Mouse (Mus musculus): ENCODE data around the gene Cwc27.

Cwc27 gene

DNA sequence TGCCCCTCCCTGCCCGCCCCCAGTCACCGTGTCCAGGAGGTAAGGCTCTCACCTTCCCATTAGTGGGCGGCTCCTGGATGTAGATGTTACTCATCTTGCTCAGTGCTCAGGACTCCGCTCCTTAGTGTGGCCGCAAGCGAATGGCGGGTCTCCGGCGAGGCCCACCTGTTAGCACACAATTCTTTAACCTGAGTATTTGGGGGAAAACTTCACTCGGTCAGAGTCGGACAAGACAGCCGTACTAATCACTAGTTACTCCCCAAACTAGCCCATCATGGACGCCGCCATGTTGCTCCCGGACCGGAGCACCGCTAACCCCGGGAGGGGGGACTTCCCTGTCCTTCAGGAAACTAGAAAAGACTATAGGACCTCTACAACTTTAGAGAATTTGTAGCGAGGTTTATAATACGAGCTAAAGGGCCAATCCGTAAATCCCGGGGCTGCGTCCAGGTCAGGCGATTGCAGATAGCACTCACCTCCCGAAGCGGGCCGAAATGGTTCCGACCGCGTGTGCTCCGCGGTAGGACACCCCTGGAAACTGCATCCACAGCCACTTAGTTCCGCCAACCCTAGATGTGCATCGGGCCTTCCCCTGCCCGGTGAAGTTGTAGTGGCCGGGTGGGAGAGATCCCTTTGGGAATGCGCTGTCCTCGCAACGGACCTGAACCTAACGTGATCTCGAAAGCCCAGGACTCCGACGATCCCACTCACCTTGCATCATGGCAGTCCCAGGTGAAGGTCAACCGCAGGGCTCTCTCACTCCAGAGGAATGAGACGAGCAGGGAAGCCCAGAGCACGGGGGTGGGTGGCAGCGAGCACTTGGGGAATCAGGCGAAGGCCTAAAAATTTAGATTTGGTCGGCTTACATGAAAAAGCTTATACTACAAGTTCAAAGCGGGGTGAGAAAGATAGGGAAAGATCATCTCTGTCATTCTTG, at the start of gene Cwc27:
TSS of gene Cwc27 (minus strand) at position 508 of the 937 bp plus-strand sequence.
- DNase-seq = peak; percentile 90

DNA sequence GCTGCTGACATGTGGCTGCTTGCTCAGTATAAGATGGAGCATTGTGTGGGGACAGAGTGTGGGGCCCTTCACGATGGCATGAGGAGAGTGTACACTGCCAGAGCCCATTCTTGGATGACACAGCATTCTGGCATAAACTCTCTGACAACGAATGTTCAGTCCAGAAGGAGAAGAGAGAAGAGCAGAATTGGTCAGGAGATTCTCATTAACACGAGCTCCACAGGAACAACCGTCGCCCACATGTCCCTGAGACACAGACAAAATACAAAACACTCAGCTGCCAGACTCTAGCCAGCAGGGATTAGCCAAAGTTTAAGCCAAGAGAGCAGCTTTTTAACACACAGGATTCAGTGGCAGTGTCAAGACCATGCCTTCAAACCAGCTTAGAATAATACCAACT, 49.8 kb upstream of the Cwc27 start:
- DNase-seq = no peak

DNA sequence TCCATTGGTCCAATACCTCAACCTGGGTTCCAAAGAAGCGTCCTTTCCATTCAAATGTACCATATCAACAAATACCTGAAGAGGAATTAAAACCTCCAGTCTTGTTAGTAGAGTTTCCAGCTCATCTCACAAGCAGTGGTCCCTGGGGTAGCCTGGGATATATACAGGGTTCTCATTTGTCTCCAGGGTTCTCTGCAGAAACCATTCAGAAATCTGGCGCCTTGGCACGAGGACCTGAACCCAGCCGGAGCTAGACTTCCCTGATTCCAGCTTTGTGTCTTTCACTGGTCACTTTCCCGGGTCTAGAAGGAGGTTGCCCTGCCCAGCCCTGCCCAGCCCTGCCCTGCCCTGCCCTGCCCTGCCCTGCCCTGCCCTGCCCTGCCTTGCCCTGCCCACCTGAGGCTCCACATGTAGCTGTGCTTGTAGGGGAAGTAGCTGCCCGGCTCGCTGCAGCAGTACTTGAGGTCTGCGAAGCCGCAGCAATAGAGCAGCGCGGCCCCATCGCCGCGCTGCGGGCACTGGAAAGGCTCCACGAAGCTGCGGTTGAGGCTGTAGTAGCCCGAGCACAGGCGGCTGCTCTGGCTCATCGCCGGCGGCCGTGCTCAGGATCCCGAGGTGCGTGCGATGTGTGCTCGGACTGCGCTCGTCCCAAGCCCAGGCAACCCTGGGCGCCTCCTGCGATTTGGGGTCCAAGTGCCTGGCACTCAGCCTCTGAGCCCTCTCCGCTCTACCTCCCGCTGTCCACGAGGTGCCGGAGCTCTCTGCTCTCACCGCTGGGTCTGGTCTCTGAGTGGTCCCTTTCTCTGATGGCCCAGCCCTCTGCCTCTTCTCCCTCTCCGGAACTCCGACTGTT, 46.4 kb upstream of the Cwc27 start, which contains the start of gene Shisal2b:
TSS of gene Shisal2b (minus strand) at position 767 of the 853 bp plus-strand sequence.
- peak; percentile 79 for DNase-seq

DNA sequence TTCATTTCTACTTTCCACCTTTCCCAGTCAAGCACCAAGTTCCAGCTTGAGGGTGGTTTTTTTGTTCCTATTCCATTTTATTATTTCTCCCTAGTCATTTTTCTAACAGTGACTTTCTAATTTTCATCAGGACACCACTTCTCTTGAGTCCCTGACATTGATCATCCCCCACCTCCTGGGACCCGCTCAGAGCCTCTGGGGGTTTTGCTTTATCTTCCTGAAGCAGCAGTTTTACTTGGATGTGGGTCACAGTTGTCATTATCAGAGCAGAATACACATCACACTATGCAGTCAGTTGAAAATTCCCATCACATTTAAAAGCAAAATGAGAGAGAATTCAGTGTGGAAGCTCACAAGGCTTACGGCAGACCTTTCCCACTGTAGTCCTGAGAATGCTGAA, 36.7 kb upstream of the Cwc27 start:
- DNase-seq = no peak

DNA sequence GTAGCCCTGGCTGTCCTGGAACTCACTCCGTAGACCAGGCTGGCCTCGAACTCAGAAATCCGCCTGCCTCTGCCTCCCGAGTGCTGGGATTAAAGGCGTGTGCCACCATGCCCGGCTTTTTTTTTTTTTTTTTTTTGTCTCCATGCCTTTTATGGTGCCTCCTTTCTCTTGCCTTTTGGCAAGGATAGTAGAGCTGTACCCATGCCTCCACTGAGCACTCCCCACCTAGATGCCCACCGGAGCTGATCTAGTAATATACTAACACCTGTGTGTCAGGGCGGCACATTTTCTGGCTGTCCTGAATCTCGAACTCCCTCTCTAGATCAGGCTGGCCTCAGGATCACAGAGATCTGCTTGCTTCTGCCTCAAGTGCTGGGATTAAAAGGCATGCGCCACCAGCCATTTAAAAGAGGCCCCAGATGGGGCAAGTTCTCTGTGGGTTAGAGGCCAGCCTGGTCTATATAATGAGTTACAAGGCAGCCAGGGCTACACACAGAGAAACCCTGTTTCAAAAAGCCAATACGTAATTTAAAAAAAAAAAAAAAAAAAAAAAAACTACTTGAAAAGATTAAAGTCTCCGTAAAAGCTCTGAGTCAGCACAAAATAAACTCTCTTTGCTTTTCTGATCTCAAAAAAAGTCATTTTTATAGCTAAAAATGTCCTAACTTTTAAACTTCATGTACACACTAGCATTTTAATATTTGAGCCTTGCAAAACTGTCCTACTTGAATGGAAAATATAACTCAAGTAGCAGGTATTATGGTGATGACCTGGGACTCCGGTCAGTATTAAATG, 26.6 kb upstream of the Cwc27 start:
- DNase-seq = no peak

DNA sequence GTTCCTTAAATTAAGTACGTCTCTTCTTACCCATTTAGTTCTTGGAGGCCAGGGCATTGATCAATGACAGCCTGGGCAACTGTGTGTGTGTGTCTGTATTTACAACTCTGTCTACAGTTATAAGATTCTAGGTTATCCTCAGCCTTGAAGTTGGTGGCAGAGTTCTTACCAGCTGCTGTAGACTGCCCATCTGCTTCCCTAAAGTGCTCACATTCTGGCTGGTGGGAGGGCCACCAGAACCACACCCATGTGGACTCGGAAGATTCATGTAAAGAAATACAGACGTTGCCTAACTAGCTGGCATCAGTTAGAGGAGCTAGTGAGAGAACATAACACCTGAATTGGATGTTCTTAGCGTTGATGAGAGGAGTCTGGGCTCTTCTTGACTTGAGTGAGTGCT, 25.0 kb upstream of the Cwc27 start:
- no peak for DNase-seq

DNA sequence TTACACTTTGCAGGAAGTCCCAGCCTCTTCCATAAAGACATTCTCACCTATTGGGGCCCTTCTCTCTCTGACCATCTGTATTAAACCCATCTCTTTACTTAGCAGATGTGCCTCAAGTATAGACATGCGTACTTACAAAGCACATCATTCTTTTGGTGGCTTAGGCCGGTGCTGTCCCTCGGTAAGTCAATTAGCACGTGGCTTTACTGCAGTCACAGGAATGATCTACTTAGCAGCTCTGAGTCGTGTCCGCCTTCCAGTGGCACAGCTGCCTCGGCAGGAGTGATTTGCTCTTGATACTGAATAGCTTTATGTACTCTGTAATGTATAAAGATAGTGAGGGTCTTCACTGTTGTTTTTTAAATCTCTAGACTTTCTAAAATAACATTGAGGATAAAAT, 20.7 kb upstream of the Cwc27 start:
- no peak for DNase-seq

DNA sequence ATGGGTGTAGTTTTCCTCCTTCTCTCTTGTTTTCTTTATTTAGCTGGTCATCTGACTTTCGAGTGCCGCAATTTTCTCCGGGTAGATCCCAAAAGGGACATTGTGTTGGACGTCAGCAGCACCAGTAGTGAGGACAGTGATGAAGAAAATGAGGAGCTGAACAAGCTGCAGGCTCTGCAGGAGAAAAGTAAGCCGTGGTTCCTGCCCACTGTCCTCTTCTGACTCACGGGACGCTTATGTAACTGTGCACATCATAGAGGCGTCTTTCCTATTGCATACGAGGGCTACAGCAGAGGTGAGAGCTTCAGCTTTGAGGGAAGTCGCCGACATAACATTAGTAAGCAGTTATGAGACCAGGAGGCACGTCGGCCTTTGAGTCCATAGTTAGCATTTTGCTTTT, 15.9 kb upstream of the Cwc27 start:
- no peak for DNase-seq

DNA sequence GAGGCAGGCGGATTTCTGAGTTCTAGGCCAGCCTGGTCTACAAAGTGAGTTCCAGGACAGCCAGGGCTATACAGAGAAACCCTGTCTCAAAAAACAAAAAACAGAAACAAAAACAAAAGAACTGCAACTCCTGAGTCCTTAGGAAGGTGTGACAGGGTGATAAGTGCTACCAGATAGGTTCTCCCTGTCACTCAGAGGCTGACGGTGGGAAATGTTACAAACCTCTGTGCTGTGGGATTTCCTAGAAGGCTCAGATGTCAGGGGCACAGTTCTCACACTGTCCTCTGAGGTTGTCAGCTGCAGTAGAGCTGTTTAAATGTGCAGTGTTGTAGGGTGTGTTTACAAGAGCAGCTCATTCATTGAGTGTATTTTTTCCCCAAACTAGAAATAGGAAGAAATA, 8.5 kb upstream of the Cwc27 start:
- DNase-seq = no peak

DNA sequence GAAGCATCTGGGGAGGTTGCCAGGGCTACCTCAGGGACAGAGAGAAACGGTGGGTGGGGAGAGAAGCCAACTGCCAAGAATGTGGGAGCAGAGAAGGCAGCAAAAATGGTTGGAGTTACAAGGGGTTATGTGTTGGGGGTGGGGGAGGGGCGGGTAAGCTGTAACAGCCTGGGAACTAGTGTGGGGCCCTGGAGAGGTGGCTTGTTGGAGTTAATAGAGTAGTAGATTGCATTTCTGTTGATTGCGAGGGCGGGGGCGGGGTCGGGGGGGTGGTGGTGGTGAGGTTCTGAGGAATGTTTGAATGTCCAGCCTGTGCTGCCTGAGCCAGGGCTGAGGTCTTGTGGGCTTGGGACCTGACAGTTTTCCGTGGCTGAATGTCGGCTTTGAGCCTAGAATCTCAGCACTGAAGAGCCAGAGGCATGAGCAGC, 5.5 kb upstream of the Cwc27 start:
- DNase-seq = peak; percentile 53

DNA sequence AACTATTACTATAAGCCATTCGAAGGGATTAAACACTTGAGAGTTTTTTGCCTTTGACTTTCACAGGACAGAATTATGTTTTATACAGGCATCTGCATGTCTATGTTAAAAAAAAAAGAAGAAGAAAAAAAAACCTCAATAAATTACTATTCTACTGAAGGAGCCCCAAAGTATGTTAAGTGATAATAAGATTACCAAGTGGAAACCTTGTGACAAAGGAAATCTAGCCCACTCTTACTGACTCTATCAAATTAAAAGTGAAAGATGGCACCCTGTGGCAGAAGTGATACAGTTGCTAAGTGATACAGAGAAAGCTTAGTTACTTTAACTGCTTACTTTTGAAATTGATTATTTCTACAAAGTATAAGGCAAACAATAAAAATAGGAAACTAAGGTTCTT, 5.0 kb upstream of the Cwc27 start:
- no peak for DNase-seq

DNA sequence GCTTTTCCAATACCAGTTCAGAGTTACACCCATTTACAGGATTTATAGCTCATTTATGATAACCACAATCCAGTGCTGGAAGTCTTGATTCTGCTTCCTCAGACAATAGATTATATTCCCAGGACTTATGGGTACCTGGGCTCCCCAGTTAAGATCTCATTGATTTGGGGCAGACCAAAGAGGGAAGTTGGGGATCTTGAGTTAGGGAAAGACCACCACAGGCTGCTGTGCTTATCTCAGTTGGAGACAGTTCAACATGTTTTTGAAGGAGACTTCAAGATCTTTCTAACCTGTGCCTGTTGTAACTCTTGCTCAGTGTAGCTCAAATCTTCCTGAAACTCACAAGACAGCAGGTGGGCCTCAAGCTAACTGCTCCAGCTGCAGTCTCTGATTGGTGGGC, 4.2 kb upstream of the Cwc27 start:
- no peak for DNase-seq

DNA sequence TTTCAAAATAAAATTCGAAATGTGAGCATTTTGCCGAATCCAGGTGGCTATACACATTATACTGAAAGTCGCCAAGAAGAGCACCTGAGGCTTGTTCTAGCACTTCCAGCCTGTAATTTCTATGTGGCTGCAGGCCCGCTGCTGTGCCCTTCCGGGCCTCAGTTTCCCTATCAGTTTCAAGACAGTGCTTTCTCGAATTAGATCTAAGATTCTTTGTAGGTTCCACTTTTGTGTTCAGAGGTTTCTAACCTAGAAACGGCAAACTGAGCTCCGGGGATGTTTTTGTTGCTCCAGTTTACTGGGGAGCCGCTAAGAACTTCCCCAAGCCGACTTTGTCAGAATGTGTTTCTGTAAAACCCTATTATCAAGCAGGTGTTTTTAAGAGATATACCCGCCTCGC, 754 bp upstream of the Cwc27 start:
- DNase-seq = no peak

DNA sequence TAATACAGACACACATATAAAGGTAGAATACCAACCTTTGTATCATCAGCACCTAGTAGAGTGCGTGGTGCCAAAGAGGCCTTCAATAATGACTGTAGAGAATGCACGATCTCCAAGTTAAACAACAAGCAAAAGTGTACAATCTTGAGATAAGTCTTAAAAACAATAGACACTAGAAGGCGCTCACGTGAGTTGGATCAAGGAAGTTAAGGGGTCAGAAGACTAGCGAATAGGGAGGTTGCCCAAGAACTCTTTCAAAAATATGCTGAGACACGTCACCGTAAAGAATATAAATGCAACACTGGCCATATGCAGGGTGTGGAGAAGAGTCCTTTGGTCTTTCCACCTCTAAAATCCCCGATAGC, 690 bp downstream of the Cwc27 start:
- DNase-seq = no peak

DNA sequence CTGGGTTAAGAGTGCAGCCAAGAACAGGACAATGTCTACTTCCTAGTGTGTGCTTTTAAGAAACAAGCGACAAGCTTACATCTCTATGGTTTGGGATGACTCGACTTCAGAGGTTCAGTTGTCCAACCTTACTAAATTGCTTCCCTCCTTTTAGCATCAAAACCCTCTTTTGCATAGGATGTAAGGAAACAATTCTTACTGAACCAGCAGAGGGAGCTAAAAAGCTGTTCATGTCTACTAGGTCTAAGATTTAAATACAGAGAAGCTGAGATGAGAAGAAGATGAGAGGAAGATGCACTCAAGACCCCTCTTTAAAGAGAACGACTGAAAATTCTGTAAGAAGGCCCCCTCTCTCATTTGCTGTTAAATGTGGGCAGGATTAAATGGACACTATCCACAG, 11.3 kb downstream of the Cwc27 start:
- DNase-seq = peak; percentile 68

DNA sequence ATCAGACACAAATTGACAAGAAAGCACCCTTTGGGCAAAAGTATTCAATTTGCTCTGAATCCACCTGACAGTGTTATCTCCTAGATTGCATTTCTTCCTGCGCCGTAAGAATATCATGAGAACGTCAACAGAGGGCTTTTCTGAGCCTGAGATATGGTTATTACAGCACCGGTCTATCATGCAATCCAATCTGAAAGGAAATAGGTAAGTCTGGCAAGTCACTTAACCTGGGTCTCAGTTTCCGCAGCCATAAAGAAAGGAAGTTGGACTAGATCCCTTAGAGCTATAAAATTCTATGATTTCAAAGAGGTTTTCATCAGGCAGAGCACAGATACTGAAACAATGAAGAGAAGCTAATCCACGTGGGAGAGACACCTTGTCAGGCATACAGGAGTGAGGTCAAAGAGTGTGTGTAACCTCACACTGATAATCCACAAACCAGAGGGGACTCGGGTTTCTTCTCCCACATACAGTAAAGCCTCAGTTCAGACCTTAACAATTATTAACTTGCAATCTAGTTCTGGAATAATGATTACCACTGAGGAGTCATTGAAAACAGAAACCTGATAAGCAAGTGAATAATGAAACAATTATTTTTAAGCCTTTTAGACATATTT, 17.3 kb downstream of the Cwc27 start:
- DNase-seq = no peak

DNA sequence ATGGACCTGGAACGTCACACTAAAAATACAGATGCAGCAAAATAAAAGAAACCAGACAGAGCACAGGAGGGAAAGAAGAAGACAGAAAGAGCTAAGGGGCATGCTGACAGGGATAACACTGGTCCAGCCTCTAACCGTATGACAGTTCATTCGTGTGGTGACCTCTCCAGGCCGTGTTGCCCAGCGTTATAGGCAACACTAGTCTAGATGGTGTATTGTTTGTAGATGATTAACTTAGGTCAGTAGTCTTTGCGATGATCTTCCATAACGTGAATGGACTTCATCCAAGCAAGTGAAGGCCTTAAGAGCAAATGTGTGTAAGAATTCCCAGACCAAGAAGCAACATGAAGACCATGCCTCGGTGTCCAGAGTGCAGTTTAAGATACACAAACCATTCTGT, 17.9 kb downstream of the Cwc27 start:
- no peak for DNase-seq

DNA sequence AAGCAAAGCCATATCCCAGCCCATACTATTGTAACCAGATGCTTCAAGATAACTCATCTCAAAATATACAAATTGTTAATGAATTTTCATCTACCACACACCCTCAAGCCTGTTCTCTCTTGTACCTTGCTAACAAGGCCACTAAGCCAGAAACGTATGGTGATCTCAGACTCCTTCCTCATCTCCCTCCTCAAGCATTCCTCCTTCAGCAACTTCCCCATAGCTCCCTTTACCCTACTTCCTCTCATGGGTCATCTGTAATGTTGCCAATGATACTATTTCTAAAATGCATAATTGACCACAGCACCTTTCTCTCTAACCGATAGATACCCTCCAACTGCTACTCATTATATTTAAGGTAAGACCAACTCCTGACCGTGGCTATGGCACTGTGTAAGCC, 22.5 kb downstream of the Cwc27 start:
- DNase-seq = no peak

DNA sequence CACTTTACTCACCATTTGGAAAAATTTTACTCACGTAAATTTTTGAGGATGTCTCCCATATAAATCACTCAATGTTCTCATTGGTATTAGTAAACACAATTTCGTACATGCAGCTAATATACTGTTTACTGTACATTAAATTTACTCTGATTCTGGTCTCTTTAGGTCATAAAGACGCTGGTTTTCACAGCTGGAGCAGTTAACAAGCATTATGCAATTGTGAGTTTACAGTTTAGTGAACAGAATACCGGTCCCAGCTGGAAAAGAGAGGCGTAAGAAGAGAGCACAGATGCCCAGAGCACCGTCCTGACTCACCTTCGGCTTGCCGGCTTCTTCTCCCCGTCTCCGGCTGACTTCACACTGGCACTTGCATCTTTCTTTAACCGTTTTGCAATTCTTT, 24.8 kb downstream of the Cwc27 start, which contains the start of gene Srek1ip1:
TSS of gene Srek1ip1 (plus strand) at position 301 of the 400 bp plus-strand sequence.
- DNase-seq = no peak

DNA sequence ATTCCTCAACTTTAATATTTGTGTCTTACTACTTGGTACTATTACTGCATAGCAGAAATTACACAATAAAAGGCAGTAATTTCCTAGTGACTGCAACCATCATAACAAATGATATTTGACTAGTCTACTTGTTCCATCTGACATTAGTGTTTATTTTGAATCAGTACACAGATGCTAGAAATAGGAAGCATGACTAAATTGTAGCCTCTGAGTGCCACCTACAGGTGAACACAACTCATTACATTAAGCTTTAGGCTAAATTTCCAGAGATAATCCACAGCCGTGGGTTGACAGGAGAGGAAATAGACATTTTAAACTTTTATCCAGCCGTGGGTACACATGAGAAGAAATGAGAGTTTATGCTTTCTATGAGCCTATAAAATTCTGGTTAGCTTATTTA, 27.3 kb downstream of the Cwc27 start:
- peak; percentile 75 for DNase-seq

DNA sequence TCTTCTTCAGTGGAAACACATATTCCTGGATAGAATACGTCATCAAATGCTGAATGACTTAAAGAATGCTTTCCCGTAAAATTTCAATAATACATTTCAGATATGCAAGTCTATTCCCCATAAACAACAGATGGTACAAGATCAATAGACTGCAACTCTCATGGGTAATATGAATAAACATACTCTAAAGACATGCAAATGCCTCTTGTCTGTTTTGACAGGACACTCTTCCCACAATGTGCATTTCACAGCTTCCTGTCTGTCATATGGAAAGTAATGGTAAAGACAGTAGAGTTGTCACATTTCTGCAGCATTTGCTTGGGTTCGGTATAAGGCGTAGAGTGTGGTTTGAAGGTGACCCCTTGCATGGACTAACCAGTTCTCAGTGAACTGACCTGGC, 29.7 kb downstream of the Cwc27 start:
- DNase-seq = no peak

DNA sequence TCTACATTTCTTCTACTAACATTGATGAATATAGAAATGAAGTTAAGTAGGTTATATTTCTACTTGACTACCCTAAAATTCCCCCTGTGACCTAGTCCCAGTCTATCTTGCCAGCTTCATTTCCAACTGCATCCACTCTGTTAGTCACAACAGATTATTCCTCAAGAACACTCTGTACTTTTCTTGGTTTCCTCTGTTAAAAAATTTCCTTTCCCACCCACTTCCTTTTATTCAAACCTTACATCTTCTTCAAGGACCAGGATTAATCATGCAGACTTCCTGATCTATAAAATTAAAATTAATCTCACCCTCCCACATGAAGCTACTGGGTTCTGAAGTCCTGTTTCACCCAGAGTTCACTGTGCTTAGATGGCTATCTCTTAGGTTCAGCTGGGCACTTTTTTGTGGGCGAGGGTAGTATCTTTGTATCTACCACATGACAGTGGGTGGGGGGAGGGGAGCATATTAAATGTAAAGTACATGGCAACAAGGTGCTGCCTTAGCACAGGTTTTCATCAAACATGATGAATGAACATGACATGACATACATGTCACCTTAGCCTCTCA, 37.8 kb downstream of the Cwc27 start:
- DNase-seq = no peak

Measured in embryo, embryonic 11 days (tissue).